Mouse (Mus musculus) limb, embryonic 14.5 days (tissue): ENCODE data around the gene Gm3106. TPM values are rescaled to one million over a fixed set of nuclear protein-coding genes. Genes with fewer than 3 reads are reported as not detected.
"Not testable (repeated sequence)": the region's sequence is repeated elsewhere in the genome, so short reads cannot be mapped to it uniquely, and the experiment has no call there.

ENCODE experiments used
- ATAC-seq: fragments of 200-750 bp; cut with Nextera tagmentation; 2 replicates; pipeline ENCODE4 v1.8.0; 2017; ENCODE audit warnings: low read depth, moderate number of reproducible peaks, moderate TSS enrichment; ENCODE audit not compliant: low FRiP score
- DNase-seq: peaks from one replicate; pipeline ENCODE4 v3.0.0-alpha.2; 2015; ENCODE audit warnings: low spot score
- H3K27ac ChIP-seq: fragments of 300-500 bp; sonication (generic); replicated peaks from 2 replicates; pipeline ENCODE4 v1.5.1; 2014; ENCODE audit warnings: low read depth, mild to moderate bottlenecking, low read length, moderate library complexity, mixed read lengths
- H3K27me3 ChIP-seq: fragments of 300-500 bp; sonication (generic); 2 replicates; pipeline ENCODE4 v1.6.1; 2014; ENCODE audit warnings: low read length, mixed read lengths; ENCODE audit not compliant: control insufficient read depth, insufficient read depth
- H3K36me3 ChIP-seq: fragments of 300-500 bp; sonication (generic); 2 replicates; pipeline ENCODE4 v1.6.1; 2014; ENCODE audit warnings: mild to moderate bottlenecking, low read length, moderate library complexity, mixed read lengths; ENCODE audit not compliant: control insufficient read depth, insufficient read depth
- H3K4me1 ChIP-seq: fragments of 300-500 bp; sonication (generic); 2 replicates; pipeline ENCODE4 v1.6.1; 2014; ENCODE audit warnings: antibody characterized with exemption, low read length, mixed read lengths; ENCODE audit not compliant: control insufficient read depth, insufficient read depth
- H3K4me2 ChIP-seq: fragments of 300-500 bp; sonication (generic); replicated peaks from 2 replicates; pipeline ENCODE4 v1.6.1; 2014; ENCODE audit warnings: low read depth, mild to moderate bottlenecking, low read length, moderate library complexity; ENCODE audit not compliant: severe bottlenecking
- H3K4me3 ChIP-seq: fragments of 300-500 bp; sonication (generic); replicated peaks from 2 replicates; pipeline ENCODE4 v1.5.1; 2014; ENCODE audit warnings: low read length
- H3K9ac ChIP-seq: fragments of 300-500 bp; sonication (generic); 2 replicates; pipeline ENCODE4 v1.6.1; 2014; ENCODE audit warnings: mild to moderate bottlenecking, low read depth, low read length, moderate library complexity; ENCODE audit not compliant: severe bottlenecking
- H3K9me3 ChIP-seq: fragments of 300-500 bp; sonication (generic); 2 replicates; pipeline ENCODE4 v1.6.1; 2016; ENCODE audit warnings: low read length; ENCODE audit not compliant: control insufficient read depth
- WGBS: fragments of 180-500 bp; shearing (Covaris S2); extraction: QIAGEN DNeasy Blood & Tissue Kit; methylation state at CpG from one replicate; pipeline ENCODE4 v1.1.7; 2014; 5-methylcytosine and 5-hydroxymethylcytosine counted together
- polyA plus RNA-seq, 2 experiments: library from polyadenylated mRNA; depleted of rRNA in 1 of 2; stranded (reverse) in 1 of 2; unstranded in 1 of 2; fragments of >200 nt; fragmentation: Nextera tagmentation in 1 of 2; extraction: Ambion mirVana in 1 of 2; gene quantifications; 2 replicates each; pipeline versions ENCODE4 v1.2.1 to v1.2.3; 2012 to 2014

Gm3106 gene
- polyA plus RNA-seq (2012; rRNA removed): not detected in 2 replicates
- not detected in 2 replicates for polyA plus RNA-seq (2014; fragmentation: Nextera tagmentation; extraction: Ambion mirVana)

DNA sequence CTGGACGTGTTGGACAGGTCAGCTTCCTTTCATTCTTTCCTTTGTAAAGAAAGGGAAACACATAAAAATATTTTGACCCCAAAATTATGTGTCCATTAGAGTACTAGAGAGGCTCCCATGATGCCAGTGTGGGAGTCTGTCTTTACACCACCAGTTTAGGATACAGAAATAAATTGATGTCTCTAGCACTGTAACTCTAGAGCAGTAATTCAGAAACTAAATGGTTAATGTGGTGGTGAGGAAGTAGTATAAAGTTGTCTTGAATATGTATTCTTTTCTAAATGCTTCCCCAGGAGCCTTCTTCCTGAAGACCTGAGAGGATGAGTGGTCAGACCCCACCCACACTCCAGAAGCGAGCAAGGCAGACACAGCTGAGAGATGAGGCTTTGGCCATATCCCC is at the start of gene Gm3106:
Gene Gm3106 (plus strand): TSS at position 301 of the 400 bp plus-strand sequence.
- DNase-seq, H3K4me3 ChIP-seq, H3K36me3 ChIP-seq, H3K27ac ChIP-seq, H3K4me1 ChIP-seq, ATAC-seq, H3K4me2 ChIP-seq, H3K9ac ChIP-seq, H3K9me3 ChIP-seq, H3K27me3 ChIP-seq: not testable (repeated sequence)
- WGBS: no CpG with 5 or more reads among the region's 2 CpGs

Other genes with a start within 250 kb of the Gm3106 start
- not detected in 2 replicates for gene BC061212, start 147.5 kb upstream of the Gm3106 start, polyA plus RNA-seq (2012; rRNA removed)
- gene BC061212, start 147.5 kb upstream of the Gm3106 start, polyA plus RNA-seq (2014; fragmentation: Nextera tagmentation; extraction: Ambion mirVana): not detected in 2 replicates
- not detected in 2 replicates for gene Gm6351, start 141.6 kb upstream of the Gm3106 start, polyA plus RNA-seq (2012; rRNA removed)
- gene Gm6351, start 141.6 kb upstream of the Gm3106 start, polyA plus RNA-seq (2014; fragmentation: Nextera tagmentation; extraction: Ambion mirVana): not detected in 2 replicates
- gene A430089I19Rik, start 88.8 kb downstream of the Gm3106 start, polyA plus RNA-seq (2012; rRNA removed): not detected in 2 replicates
- gene A430089I19Rik, start 88.8 kb downstream of the Gm3106 start, polyA plus RNA-seq (2014; fragmentation: Nextera tagmentation; extraction: Ambion mirVana): not detected in 2 replicates
- not detected in 2 replicates for gene Gm6502, start 96.4 kb downstream of the Gm3106 start, polyA plus RNA-seq (2012; rRNA removed)
- gene Gm6502, start 96.4 kb downstream of the Gm3106 start, polyA plus RNA-seq (2014; fragmentation: Nextera tagmentation; extraction: Ambion mirVana): not detected in 2 replicates
- not detected in 2 replicates for gene AA792892, start 121.7 kb downstream of the Gm3106 start, polyA plus RNA-seq (2012; rRNA removed)
- not detected in 2 replicates for gene AA792892, start 121.7 kb downstream of the Gm3106 start, polyA plus RNA-seq (2014; fragmentation: Nextera tagmentation; extraction: Ambion mirVana)
- gene Gm7682, start 227.8 kb downstream of the Gm3106 start, polyA plus RNA-seq (2012; rRNA removed): not detected in 2 replicates
- gene Gm7682, start 227.8 kb downstream of the Gm3106 start, polyA plus RNA-seq (2014; fragmentation: Nextera tagmentation; extraction: Ambion mirVana): not detected in 2 replicates